Mouse (Mus musculus): ENCODE measurements around the gene Lrrc45.
"Not testable (repeated sequence)": the region's sequence is repeated elsewhere in the genome, so short reads cannot be mapped to it uniquely, and the experiment has no call there.

Lrrc45 gene

DNA sequence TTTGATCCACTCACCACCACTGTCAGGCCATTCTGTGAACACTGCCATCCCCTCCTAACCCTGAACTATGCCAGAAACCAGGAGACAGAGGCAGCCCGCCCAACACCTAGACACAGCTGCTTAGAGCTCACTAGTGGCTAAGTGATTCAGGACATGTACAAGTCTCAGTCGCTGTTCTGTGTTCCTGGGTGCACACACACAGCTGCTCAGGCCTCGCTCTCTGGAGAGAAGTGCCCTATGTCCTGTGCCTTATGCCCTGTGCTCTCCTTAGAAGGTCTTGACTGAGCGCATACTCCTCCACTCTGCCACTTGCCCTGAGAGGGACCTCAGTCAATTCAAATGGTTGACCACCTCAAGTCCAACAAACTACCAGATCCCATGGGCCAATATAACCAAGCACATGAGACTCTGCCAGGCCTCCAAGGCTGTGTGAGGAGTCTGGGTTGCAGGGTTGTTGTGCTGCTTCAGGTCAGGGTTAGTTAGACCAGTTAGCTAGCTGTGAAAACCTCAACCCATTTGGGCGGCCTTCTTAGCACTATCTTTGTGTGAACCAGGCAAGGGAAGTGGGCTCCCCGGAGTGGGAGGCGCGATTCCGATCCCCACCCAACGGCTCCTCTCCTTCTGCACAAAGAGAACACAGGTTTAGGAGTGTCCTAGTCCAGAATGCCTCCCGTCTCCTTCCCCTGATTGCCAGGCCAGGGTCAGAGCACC lies 15.0 kb downstream of the Lrrc45 start:
- DNase-seq, result no peak

DNA sequence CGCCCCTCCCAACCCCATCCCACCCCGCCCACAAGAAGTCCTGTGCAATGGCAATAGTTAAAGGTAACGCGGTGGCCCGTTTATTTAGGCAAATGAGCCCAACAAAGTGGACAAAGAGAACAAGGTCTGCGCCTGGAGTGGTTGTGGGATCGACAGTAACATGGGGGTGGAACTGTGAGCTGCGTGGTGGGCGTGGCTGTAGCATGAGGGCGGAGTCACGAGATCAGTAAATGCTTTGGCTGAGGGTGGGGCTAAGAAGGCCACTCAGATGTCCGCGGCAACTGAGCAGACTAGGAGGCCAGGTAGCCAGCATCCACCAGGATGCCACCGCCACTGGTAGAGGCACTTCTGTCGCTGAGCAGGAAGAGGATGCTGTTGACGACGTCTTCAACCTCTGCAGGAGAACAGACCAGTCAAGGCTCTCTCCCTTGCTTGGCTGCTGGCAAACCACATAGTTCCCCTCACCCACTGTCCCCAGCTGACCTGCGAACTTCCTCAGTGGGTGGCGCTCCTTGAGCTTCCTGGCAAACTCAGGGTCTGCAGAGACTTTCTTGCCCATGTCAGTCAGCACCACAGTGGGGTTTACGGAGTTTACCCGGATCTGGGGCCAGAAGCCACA lies 15.8 kb downstream of the Lrrc45 start:
- peak; percentile 51 for DNase-seq

GRCm38 (mm10) chr11:120730331-120730870 lies 16.7 kb downstream of the Lrrc45 start:
- DNase-seq, result no peak

DNA sequence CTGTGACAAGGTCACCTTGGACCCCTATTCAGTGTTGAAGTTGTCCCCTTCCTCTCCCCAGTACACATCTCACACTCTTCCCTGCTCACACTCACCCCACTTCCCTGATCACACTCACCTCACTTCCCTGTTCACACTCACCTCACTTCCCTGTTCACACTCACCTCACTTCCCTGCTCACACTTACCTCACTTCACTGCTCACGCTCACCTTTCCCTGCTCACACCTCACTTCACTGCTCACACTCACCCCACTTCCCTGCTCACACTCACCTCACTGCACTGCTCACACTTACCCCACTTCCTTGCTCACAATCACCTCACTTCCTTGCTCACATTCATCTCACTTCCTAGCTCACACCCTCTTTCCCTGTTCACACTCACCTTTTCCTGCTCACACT lies 17.7 kb downstream of the Lrrc45 start:
- no peak for DNase-seq

- DNase-seq, result peak; percentile 50
These were observed 18.3 kb downstream of the Lrrc45 start, which contains the start of gene Cbr2 for GRCm38 (mm10) chr11:120731858-120732680. TSS of gene Cbr2 (minus strand) at chr11:120732114.

GRCm38 (mm10) chr11:120733521-120733920 lies 19.8 kb downstream of the Lrrc45 start:
- peak; percentile 60 for DNase-seq

DNA sequence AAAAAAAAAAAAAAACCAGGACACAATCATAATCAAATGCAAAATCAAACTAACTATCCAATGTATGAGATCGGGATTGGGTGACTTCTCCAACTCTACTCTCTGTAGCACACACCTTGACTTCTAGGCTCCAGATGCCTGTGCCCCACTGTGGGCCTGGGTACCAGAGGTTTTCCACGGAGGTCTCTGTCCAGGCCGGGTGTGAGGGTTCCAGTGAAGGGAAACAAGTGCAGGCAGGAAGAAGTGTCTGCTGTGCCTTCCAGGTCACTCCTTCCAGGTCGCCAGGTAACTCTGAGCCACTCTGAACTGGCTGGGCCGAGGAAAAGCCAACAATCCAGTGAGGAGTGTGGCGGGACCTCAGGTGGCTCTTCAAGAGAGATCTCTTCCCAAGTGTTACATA lies 22.7 kb downstream of the Lrrc45 start:
- no peak for DNase-seq

DNA sequence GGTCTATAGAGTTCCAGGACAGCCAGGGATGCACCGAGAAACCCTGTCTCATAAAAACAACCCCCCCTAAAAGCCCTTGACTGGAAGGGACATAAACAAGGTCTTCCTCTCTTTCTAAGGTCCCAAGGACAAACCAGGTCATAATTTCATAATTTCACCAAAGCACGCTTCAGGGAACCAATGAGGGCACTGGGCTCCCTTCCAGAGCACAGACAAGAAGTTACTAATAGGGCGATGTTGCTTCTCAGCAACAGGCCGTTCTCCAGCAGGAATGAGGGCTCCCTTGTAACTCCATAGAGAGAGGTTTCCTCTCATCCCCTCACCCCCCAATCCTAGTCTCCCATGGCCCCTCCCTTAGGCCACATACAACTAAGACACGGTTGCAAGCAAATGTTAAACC lies 27.3 kb downstream of the Lrrc45 start:
- no peak for DNase-seq

DNA sequence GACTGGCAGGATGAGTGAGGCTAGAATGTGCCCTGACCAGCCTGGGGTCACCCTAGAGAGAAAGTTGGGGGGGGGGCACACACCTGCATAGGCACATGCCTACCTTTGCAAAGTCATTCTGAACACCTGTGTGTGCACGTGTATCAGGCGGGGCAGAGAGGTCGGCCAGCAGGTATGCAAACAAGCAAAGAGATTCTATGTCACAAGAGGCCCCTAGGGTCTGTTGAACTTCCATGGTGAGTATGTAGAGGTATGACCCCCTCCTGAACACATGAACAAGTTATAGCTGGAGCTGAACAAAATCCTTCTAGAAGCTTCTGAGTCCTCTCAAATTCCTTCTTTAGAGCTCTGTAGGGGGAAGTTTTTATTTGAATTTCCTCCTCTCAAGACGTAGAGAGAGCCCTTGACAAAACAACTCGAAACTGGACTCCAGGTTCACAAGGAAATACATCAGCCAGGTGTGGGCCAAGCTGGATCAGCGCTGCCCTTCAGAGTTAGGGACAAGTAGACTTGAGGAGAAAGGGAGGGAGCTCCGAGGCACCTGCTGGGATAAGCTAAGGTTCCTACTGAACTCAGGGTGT lies 30.5 kb downstream of the Lrrc45 start:
- no peak for DNase-seq

DNA sequence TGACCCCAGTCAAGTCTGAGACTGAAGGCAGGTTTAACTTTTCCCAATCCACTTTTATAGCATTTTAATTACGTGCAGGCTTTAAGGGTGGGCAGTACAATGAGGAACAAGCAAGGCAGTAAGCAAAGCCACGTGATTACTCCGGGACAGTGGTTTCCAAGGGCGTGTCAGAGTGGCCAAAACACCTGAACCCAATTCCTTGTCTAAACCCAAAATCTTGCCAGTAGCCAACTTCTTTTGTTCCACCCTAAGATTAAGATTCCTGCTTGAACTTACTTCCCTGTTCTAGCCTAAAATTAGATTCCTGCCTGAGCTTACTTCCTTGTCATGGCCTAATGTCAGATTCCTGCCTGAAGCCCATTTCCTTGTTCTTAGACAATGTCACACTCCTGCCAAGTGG lies 34.2 kb downstream of the Lrrc45 start:
- DNase-seq, result no peak

- DNase-seq, result peak; percentile 57
These were observed 35.7 kb downstream of the Lrrc45 start for GRCm38 (mm10) chr11:120749430-120749829.

DNA sequence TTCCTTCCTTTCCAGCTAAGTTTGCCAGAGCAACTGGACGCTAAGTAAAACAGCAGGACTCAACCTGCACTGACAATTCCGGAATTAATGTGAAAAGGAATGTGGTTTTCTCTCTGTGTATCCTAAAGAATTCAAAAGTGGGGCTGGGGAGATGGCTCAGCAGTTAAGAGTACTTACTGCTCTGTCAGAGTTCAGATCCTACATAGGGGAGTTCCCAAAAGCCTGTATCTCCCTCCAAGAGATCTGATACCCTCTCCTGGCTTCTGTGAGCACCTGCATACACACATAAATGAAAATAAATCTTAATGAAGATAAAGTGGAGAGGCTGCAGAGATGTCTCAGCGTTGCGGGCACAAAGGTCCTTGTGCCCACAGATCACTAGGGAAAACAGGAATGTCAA lies 37.9 kb downstream of the Lrrc45 start:
- no peak for DNase-seq

DNA sequence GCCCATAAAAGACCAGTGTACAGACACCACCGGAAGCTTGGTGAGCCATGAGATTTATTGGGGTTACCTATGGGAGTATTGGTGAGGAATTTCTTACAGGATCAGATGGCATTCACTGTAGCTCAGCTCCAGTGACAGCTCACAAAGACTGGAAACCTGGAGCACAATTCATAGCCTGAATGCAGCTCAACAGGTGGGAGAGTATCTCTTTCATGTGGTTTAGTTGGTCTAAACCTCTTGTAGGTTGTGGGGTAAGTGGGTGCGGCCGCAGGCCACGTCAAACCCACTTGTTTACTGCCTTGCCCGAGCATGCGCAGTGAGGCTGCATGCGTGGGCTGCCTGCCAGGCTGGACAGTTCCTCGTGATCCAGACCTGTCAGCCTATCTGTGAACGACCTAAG lies 46.5 kb downstream of the Lrrc45 start:
- no peak for DNase-seq

DNA sequence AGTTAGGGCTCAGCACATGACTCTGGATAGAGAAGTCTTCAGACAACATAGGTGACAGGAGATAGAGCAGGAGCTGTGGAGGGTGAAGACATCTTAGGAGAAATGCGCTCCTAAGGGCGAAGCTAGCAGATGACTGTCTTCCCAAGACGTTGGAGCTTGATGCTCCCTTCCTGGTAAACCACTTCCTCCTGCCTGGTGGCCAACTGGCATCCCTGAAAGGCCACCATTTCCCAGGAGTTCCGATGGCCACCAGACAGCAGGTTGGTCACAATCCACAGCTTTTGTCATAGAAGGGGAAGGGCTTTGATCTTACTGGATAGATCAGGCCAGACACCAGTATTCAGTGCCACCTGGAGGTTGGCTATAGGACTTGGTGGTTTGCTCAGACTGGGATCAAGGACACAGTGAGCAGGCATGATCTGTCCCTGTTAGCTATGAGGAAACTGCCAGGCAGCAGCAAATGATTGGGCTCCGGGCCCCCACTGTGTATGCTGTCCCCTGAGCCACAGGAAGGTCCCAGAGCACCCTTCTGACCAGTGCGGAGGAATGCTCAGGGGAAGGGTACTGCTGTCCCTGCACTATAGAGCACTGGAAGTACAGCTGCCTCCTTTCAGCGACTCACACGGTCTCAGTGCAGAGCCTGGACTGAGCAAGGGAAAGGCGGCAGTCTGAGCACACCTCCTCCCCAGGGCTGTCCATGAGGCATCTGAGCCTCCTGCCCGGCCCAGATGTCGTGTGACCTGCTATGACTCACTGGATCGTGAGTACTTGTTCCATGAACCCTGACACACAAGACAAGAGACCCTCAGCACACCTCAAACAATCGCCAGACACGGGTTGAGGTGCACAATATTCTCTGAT lies 48.3 kb downstream of the Lrrc45 start:
- no peak for DNase-seq

DNA sequence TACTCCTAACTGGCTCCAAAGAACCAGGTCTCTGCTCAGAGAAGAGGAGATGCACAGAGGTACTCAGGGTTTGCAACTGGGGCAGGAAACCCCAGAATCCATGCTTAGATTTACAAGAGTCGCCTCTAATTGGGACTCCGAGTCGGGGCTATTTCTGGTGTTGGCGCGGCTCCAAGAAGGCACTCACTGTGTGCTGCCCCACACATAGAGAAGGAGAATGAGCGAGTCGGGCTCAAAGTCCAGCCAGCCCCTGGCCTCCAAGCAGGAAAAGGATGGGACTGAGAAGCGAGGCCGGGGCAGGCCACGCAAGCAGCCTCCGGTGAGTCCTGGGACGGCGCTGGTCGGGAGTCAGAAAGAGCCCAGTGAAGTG lies 48.9 kb downstream of the Lrrc45 start, which contains the start of gene Hmga1b:
TSS of gene Hmga1b (plus strand) at position 123 of the 370 bp plus-strand sequence.
- DNase-seq, result not testable (repeated sequence)

- not testable (repeated sequence) for DNase-seq
These were observed 49.6 kb downstream of the Lrrc45 start for GRCm38 (mm10) chr11:120763121-120763999.

DNA sequence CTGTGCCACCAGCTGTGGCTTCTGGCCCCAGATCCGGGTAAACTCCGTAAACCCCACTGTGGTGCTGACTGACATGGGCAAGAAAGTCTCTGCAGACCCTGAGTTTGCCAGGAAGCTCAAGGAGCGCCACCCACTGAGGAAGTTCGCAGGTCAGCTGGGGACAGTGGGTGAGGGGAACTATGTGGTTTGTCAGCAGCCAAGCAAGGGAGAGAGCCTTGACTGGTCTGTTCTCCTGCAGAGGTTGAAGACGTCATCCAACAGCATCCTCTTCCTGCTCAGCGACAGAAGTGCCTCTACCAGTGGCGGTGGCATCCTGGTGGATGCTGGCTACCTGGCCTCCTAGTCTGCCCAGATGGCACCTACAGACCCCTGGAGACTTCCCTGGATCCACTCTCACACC lies 53.3 kb downstream of the Lrrc45 start:
- not testable (repeated sequence) for DNase-seq

DNA sequence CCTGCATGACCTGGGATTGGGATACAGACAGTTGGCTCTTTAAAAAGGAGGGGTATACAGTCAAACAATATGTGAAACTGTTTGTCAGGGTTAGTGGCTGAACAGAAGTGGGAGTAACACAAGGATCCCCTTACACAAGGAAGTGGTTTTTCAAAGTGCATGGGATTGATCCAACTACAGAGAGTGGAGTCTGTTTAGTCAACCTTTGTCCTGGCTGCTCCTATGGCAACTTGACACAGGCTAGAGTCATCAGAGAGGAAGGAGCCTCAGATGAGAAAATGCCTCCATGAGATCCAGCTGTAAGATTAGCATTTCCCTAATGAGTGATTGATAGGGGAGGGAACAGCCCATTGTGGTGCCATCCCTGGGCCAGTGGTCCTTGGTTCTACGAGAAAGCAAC lies 54.5 kb downstream of the Lrrc45 start:
- no peak for DNase-seq
